Mouse (Mus musculus): ENCODE measurements around the gene Renbp. TPM values are rescaled to one million over a fixed set of nuclear protein-coding genes. Genes with fewer than 3 reads are reported as not detected.
A peak's percentile ranks its signal among the peaks of the same experiment; 100 is the strongest.

The Renbp gene
- polyA plus RNA-seq, 1 experiment from 2014 or later: 14.4 TPM

GRCm38 (mm10) chrX:73891551-73892152, 39.0 kb downstream of the Renbp start, which contains the start of gene Avpr2:
Gene Avpr2, plus strand, starts transcription at chrX:73892102.
- Histone ChIP-seq H3K36me3 (ENCODE audit: control insufficient read depth, insufficient read depth, low read length) (no peaks in the 10 kb centered on the region), H3K9ac (ENCODE audit: low read length) (no peak within 1 kb of the TSS), H3K4me2 (ENCODE audit: low read depth, low read length, severe bottlenecking) (no peak within 1 kb of the TSS), H3K27ac (ENCODE audit: low read depth, low read length) (no peak within 1 kb of the TSS), H3K9me3 (ENCODE audit: control insufficient read depth, low read length) (no peaks in the 10 kb centered on the region), H3K27me3 (ENCODE audit: control insufficient read depth, insufficient read depth, low read length) (no peaks in the 10 kb centered on the region), H3K4me1 (replicated peaks; ENCODE audit: control insufficient read depth, insufficient read depth, low read length) (no peaks in the 10 kb centered on the region), H3K4me3 (ENCODE audit: low read depth, low read length) (no peak within 1 kb of the TSS)
- ATAC-seq (replicated peaks; ENCODE audit: low FRiP score) (no peak), DNase-seq (ENCODE audit: low spot score) (no peak)
- WGBS: 80% methylated on average over 6 of the region's 6 CpGs

- Histone ChIP-seq H3K9ac (ENCODE audit: low read length) (no peak overlapping the region), H3K9me3 (ENCODE audit: control insufficient read depth, low read length) (no peaks in the 10 kb centered on the region), H3K27me3 (ENCODE audit: control insufficient read depth, insufficient read depth, low read length) (no peaks in the 10 kb centered on the region), H3K4me2 (ENCODE audit: low read depth, low read length, severe bottlenecking) (peak overlapping the region; percentile 59; the same call in 1 of the 2 replicates), H3K4me1 (replicated peaks; ENCODE audit: control insufficient read depth, insufficient read depth, low read length) (no peaks in the 10 kb centered on the region; the same call in 1 of the 2 replicates), H3K4me3 (ENCODE audit: low read depth, low read length) (no peak overlapping the region), H3K27ac (ENCODE audit: low read depth, low read length) (no peak overlapping the region), H3K36me3 (ENCODE audit: control insufficient read depth, insufficient read depth, low read length) (no peaks in the 10 kb centered on the region)
- DNase-seq (ENCODE audit: low spot score) (no peak), ATAC-seq (replicated peaks; ENCODE audit: low FRiP score) (no peak)
- 17% methylated on average over 6 of the region's 6 CpGs for WGBS
These were observed 49.2 kb downstream of the Renbp start for GRCm38 (mm10) chrX:73881463-73881862.

- Histone ChIP-seq H3K27me3 (ENCODE audit: control insufficient read depth, insufficient read depth, low read length) (no peaks in the 10 kb centered on the region), H3K27ac (ENCODE audit: low read depth, low read length) (no peak overlapping the region), H3K9ac (ENCODE audit: low read length) (peak overlapping the region; percentile 56), H3K9me3 (ENCODE audit: control insufficient read depth, low read length) (no peaks in the 10 kb centered on the region), H3K4me3 (ENCODE audit: low read depth, low read length) (peak overlapping the region; percentile 38), H3K4me2 (ENCODE audit: low read depth, low read length, severe bottlenecking) (peak overlapping the region; percentile 59), H3K36me3 (ENCODE audit: control insufficient read depth, insufficient read depth, low read length) (no peaks in the 10 kb centered on the region), H3K4me1 (replicated peaks; ENCODE audit: control insufficient read depth, insufficient read depth, low read length) (no peaks in the 10 kb centered on the region; the same call in 1 of the 2 replicates)
- peak; percentile 50 for DNase-seq (ENCODE audit: low spot score)
- 0 out of 2 replicates have a peak, but pooled peaks have one; percentile 27 for ATAC-seq (replicated peaks; ENCODE audit: low FRiP score)
- 15% methylated on average over 16 of the region's 16 CpGs for WGBS
These were observed 49.6 kb downstream of the Renbp start for GRCm38 (mm10) chrX:73881036-73881427.

GRCm38 (mm10) chrX:73880194-73881035, 50.2 kb downstream of the Renbp start:
- WGBS: 12% methylated on average over 34 of the region's 48 CpGs
- peak overlapping the region; percentile 56 for H3K9ac ChIP-seq (ENCODE audit: low read length)
- no peaks in the 10 kb centered on the region for H3K36me3 ChIP-seq (ENCODE audit: control insufficient read depth, insufficient read depth, low read length)
- H3K27me3 ChIP-seq (ENCODE audit: control insufficient read depth, insufficient read depth, low read length): no peaks in the 10 kb centered on the region
- H3K4me3 ChIP-seq (ENCODE audit: low read depth, low read length): peak overlapping the region; percentile 38
- DNase-seq (ENCODE audit: low spot score) (peak; percentile 68), ATAC-seq (replicated peaks; ENCODE audit: low FRiP score) (peak; percentile 49)
- H3K27ac ChIP-seq (ENCODE audit: low read depth, low read length): no peak overlapping the region
- no peaks in the 10 kb centered on the region for H3K9me3 ChIP-seq (ENCODE audit: control insufficient read depth, low read length)
- no peaks in the 10 kb centered on the region; the same call in 1 of the 2 replicates for H3K4me1 ChIP-seq (replicated peaks; ENCODE audit: control insufficient read depth, insufficient read depth, low read length)
- peak overlapping the region; percentile 59 for H3K4me2 ChIP-seq (ENCODE audit: low read depth, low read length, severe bottlenecking)

GRCm38 (mm10) chrX:73877014-73877413, 53.6 kb downstream of the Renbp start:
- H3K27ac ChIP-seq (ENCODE audit: low read depth, low read length): no peak overlapping the region
- H3K36me3 ChIP-seq (ENCODE audit: control insufficient read depth, insufficient read depth, low read length): no peaks in the 10 kb centered on the region
- no peak overlapping the region for H3K9ac ChIP-seq (ENCODE audit: low read length)
- no peak overlapping the region for H3K4me3 ChIP-seq (ENCODE audit: low read depth, low read length)
- no peaks in the 10 kb centered on the region for H3K27me3 ChIP-seq (ENCODE audit: control insufficient read depth, insufficient read depth, low read length)
- DNase-seq (ENCODE audit: low spot score) (no peak), ATAC-seq (replicated peaks; ENCODE audit: low FRiP score) (no peak)
- no peak overlapping the region for H3K4me2 ChIP-seq (ENCODE audit: low read depth, low read length, severe bottlenecking)
- no peaks in the 10 kb centered on the region for H3K9me3 ChIP-seq (ENCODE audit: control insufficient read depth, low read length)
- no peaks in the 10 kb centered on the region; the same call in 1 of the 2 replicates for H3K4me1 ChIP-seq (replicated peaks; ENCODE audit: control insufficient read depth, insufficient read depth, low read length)
- WGBS: 79% methylated on average over 1 of the region's 1 CpGs

GRCm38 (mm10) chrX:73875881-73876280, 54.8 kb downstream of the Renbp start:
- no peak for DNase-seq (ENCODE audit: low spot score)
- H3K9me3 ChIP-seq (ENCODE audit: control insufficient read depth, low read length): no peaks in the 10 kb centered on the region
- H3K4me2 ChIP-seq (ENCODE audit: low read depth, low read length, severe bottlenecking): no peak overlapping the region
- H3K4me1 ChIP-seq (replicated peaks; ENCODE audit: control insufficient read depth, insufficient read depth, low read length): no peaks in the 10 kb centered on the region
- no peak overlapping the region for H3K27ac ChIP-seq (ENCODE audit: low read depth, low read length)
- no peak overlapping the region for H3K9ac ChIP-seq (ENCODE audit: low read length)
- no peaks in the 10 kb centered on the region for H3K27me3 ChIP-seq (ENCODE audit: control insufficient read depth, insufficient read depth, low read length)
- WGBS: 84% methylated on average over 2 of the region's 2 CpGs
- no peak for ATAC-seq (replicated peaks; ENCODE audit: low FRiP score)
- no peak overlapping the region for H3K4me3 ChIP-seq (ENCODE audit: low read depth, low read length)
- no peaks in the 10 kb centered on the region for H3K36me3 ChIP-seq (ENCODE audit: control insufficient read depth, insufficient read depth, low read length)

Other genes starting within 250 kb of the Renbp start
- 128 and 135 TPM in 2 replicates for gene Bcap31, start 214.7 kb downstream of the Renbp start, polyA plus RNA-seq (2014; fragmentation: Nextera tagmentation; extraction: Ambion mirVana)
- gene Abcd1, start 214.3 kb downstream of the Renbp start, polyA plus RNA-seq (2014; fragmentation: Nextera tagmentation; extraction: Ambion mirVana): 8.9 and 10.7 TPM in 2 replicates
- 0.07 and 0.11 TPM in 2 replicates for gene Plxnb3, start 173.8 kb downstream of the Renbp start, polyA plus RNA-seq (2014; fragmentation: Nextera tagmentation; extraction: Ambion mirVana)
- 1.1 and 1.8 TPM in 2 replicates for gene Srpk3, start 156.4 kb downstream of the Renbp start, polyA plus RNA-seq (2014; fragmentation: Nextera tagmentation; extraction: Ambion mirVana)
- gene Idh3g, start 144.0 kb downstream of the Renbp start, polyA plus RNA-seq (2014; fragmentation: Nextera tagmentation; extraction: Ambion mirVana): 170 and 190 TPM in 2 replicates
- 109 and 120 TPM in 2 replicates for gene Ssr4, start 143.8 kb downstream of the Renbp start, polyA plus RNA-seq (2014; fragmentation: Nextera tagmentation; extraction: Ambion mirVana)
- 1.3 and 1.9 TPM in 2 replicates for gene Pdzd4, start 105.9 kb downstream of the Renbp start, polyA plus RNA-seq (2014; fragmentation: Nextera tagmentation; extraction: Ambion mirVana)
- gene Avpr2, start 38.7 kb downstream of the Renbp start, polyA plus RNA-seq (2014; fragmentation: Nextera tagmentation; extraction: Ambion mirVana): 0.11 TPM in 1 of 2 replicates, not detected in the other
- 24.0 and 27.2 TPM in 2 replicates for gene L1cam, start 34.7 kb downstream of the Renbp start, polyA plus RNA-seq (2014; fragmentation: Nextera tagmentation; extraction: Ambion mirVana)
- 1.7 and 2.0 TPM in 2 replicates for gene Arhgap4, start 9.0 kb downstream of the Renbp start, polyA plus RNA-seq (2014; fragmentation: Nextera tagmentation; extraction: Ambion mirVana)
- 134 and 137 TPM in 2 replicates for gene Naa10, start 8.9 kb downstream of the Renbp start, polyA plus RNA-seq (2014; fragmentation: Nextera tagmentation; extraction: Ambion mirVana)
- gene Hcfc1, start 35.5 kb upstream of the Renbp start, polyA plus RNA-seq (2014; fragmentation: Nextera tagmentation; extraction: Ambion mirVana): 90.6 and 92.2 TPM in 2 replicates
- 49.1 and 56.7 TPM in 2 replicates for gene Irak1, start 93.1 kb upstream of the Renbp start, polyA plus RNA-seq (2014; fragmentation: Nextera tagmentation; extraction: Ambion mirVana)
- not detected in 2 replicates for gene Opn1mw, start 196.6 kb upstream of the Renbp start, polyA plus RNA-seq (2014; fragmentation: Nextera tagmentation; extraction: Ambion mirVana)
- gene Mecp2, start 204.5 kb upstream of the Renbp start, polyA plus RNA-seq (2014; fragmentation: Nextera tagmentation; extraction: Ambion mirVana): 17.0 and 19.8 TPM in 2 replicates
- not detected in 2 replicates for gene Tex28, start 237.0 kb upstream of the Renbp start, polyA plus RNA-seq (2014; fragmentation: Nextera tagmentation; extraction: Ambion mirVana)
- gene Tktl1, start 246.4 kb upstream of the Renbp start, polyA plus RNA-seq (2014; fragmentation: Nextera tagmentation; extraction: Ambion mirVana): 0.28 TPM in 1 of 2 replicates, not detected in the other